Mouse (Mus musculus) CH12.LX (cell line): ENCODE measurements around the gene Gpr180.

Experiments used
- BHLHE40 ChIP-seq: IDR thresholded peaks from 2 replicates; pipeline ENCODE4 v1.6.1; 2011; ENCODE audit warnings: mild to moderate bottlenecking, low read depth, low read length, improper control_type of control experiment
- CTCF ChIP-seq, 2 experiments: IDR thresholded peaks in 1 of 2; conservative IDR thresholded peaks in 1 of 2; 2 replicates each; pipeline ENCODE4 v1.5.1; 2011 to 2012; ENCODE audit warnings: low read depth in 2 of 2, low read length in 2 of 2, improper control_type of control experiment in 1 of 2, inconsistent platforms in 1 of 2, mild to moderate bottlenecking in 1 of 2, moderate library complexity in 1 of 2
- E2F4 ChIP-seq: IDR thresholded peaks from 2 replicates; pipeline ENCODE4 v1.6.1; 2011; ENCODE audit warnings: low read depth, low read length, improper control_type of control experiment; ENCODE audit not compliant: insufficient replicate concordance
- ELF1 ChIP-seq: IDR thresholded peaks from 2 replicates; pipeline ENCODE4 v1.6.1; 2014; ENCODE audit warnings: low read depth, mild to moderate bottlenecking, inconsistent platforms, low read length, improper control_type of control experiment
- EP300 ChIP-seq: IDR thresholded peaks from 2 replicates; pipeline ENCODE4 v1.6.1; 2011; ENCODE audit warnings: low read length, improper control_type of control experiment
- IRF4 ChIP-seq: IDR thresholded peaks from 2 replicates; pipeline ENCODE4 v1.6.1; 2014; ENCODE audit warnings: low read depth, mild to moderate bottlenecking, inconsistent platforms, low read length, improper control_type of control experiment
- MEF2A ChIP-seq: IDR thresholded peaks from 2 replicates; pipeline ENCODE4 v1.6.1; 2014; ENCODE audit warnings: low read depth, mild to moderate bottlenecking, inconsistent platforms, low read length, improper control_type of control experiment, borderline replicate concordance
- POLR2A ChIP-seq: IDR thresholded peaks from 2 replicates; pipeline ENCODE4 v1.6.1; 2011; ENCODE audit warnings: low read depth, mild to moderate bottlenecking, improper control_type of control experiment, low read length
- USF1 ChIP-seq: IDR thresholded peaks from 2 replicates; pipeline ENCODE4 v1.6.1; 2014; ENCODE audit warnings: low read depth, mild to moderate bottlenecking, inconsistent platforms, low read length, improper control_type of control experiment

GRCm38 (mm10) chr14:118137487-118137886 is 529 bp downstream of the Gpr180 start:
- TF ChIP-seq IRF4 (no peak), EP300 (no peak), CTCF (conservative IDR thresholded peaks at IDR 0.05 in 1 of 2, IDR thresholded peaks at IDR 0.05 in 1 of 2; ENCODE audit: low read depth in 2 of 2, low read length in 2 of 2) (no peak), USF1 (no peak), E2F4 (no peak), POLR2A (no peak), MEF2A (no peak), ELF1 (no peak), BHLHE40 (no peak)
